Mouse (Mus musculus): ENCODE results near the gene Mansc1. TPM values are rescaled to one million over a fixed set of nuclear protein-coding genes. Genes with fewer than 3 reads are reported as not detected.
"Not testable (repeated sequence)": the region's sequence is repeated elsewhere in the genome, so short reads cannot be mapped to it uniquely, and the experiment has no call there.

The Mansc1 gene
- polyA plus RNA-seq (2015; fragmentation: Nextera tagmentation; extraction: Ambion mirVana) = 6.9 and 7.0 TPM in 2 replicates

DNA sequence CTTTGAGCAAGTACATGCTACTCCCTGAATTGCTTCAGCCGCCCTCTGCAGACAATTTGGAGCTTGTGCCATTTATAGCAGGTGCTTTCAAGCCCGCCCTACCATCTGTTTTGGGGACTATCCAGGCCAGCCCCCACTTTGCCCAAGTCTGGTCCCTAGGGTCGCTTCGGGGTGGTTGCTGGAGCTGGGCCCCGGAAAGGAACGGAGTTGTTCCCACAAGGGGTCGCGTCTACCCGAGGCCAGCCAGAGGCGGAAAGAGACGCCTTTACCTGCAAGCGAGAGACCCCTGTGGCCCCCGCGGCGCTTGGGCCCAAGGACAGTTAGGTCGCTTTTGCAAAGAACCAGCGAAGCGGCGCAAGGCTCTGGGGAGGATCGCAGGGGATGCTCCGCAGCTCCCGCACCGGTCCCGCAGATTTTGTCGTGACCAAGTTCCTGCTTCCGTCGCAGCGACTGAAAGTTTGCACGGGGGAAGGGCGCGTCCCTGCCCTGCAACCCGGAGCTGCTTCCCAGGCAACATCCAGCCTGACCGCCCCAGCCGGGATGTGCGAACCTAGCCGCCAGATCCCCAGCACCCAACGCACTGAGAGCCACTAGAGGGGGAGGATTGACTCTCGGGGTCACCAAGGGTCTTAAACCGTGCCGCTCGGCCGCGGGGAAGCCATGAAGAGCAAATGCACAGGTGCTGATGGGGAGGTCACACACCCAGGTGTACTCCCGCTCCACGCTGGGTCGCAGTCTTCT, at the start of gene Mansc1:
Mansc1 (minus strand) TSS at position 542 of the 741 bp plus-strand sequence.
- H3K27ac ChIP-seq = peak within 1 kb of the TSS; percentile 32; the same call in 1 of the 2 replicates
- WGBS = 1% methylated on average over 46 of the region's 46 CpGs

DNA sequence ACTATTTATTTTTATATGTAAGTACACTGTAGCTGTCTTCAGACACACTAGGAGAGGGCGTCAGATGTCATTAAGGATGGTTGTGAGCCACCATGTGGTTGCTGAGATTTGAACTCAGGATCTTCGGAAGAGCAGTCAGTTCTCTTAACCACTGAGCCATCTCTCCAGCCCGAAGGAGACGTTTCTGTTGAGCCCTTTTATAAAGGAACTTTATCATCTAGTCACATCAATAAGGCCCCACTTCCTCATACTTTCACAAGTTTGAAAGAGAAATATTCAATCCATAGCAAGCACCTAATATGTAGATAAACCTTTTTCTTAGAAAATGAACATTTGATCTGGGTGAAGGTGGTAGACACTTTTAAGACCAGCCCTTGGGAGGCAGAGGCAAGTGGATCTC, 47.0 kb upstream of the Mansc1 start:
- ATAC-seq (replicated peaks; ENCODE audit: low FRiP score); H3K9ac ChIP-seq; H3K27me3 ChIP-seq; H3K9me3 ChIP-seq (replicated peaks); H3K4me1 ChIP-seq; H3K36me3 ChIP-seq; H3K4me2 ChIP-seq; H3K4me3 ChIP-seq (replicated peaks); H3K27ac ChIP-seq: not testable (repeated sequence)
- WGBS = 84% methylated on average over 4 of the region's 4 CpGs

More for the DNA sequence above, at the start of gene Mansc1:
- peaks cover 11% of the 10 kb centered on the region for H3K4me1 ChIP-seq
- H3K27me3 ChIP-seq = 0 out of 2 replicates have a peak, but pooled peaks cover 3% of the 10 kb centered on the region
- peak within 1 kb of the TSS; percentile 89 for H3K4me2 ChIP-seq
- peak within 1 kb of the TSS; percentile 56 for H3K4me3 ChIP-seq (replicated peaks)
- H3K9ac ChIP-seq = peak within 1 kb of the TSS; percentile 53
- ATAC-seq (replicated peaks; ENCODE audit: low FRiP score) = peak; percentile 69
- H3K36me3 ChIP-seq = no peaks in the 10 kb centered on the region
- no peaks in the 10 kb centered on the region for H3K9me3 ChIP-seq (replicated peaks)

DNA sequence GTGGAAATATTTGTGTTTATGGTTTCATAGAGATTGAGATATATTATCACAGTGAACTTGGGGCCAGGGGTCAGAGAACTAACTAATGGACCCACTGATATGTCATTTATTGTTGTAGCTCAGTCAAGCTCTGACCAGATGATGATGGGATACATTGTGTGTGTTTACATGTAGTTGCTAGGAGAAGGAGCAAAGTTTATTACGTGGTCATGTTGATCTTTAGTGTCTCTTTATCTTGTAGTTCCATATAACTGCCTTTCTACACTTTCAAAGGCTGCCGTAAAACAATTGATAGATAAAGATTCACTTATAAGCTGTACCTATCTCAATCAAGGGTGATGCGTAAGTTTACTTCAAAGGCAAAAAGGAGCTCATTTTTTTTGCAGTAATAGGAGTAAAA, 45.7 kb upstream of the Mansc1 start:
- Histone ChIP-seq H3K4me1 (no peaks in the 10 kb centered on the region), H3K27me3 (no peaks in the 10 kb centered on the region), H3K36me3 (no peaks in the 10 kb centered on the region), H3K27ac (no peak overlapping the region), H3K9me3 (replicated peaks) (no peaks in the 10 kb centered on the region), H3K4me3 (replicated peaks) (no peak overlapping the region), H3K9ac (no peak overlapping the region), H3K4me2 (no peak overlapping the region)
- 65% methylated on average over 3 of the region's 3 CpGs for WGBS
- no peak for ATAC-seq (replicated peaks; ENCODE audit: low FRiP score)

DNA sequence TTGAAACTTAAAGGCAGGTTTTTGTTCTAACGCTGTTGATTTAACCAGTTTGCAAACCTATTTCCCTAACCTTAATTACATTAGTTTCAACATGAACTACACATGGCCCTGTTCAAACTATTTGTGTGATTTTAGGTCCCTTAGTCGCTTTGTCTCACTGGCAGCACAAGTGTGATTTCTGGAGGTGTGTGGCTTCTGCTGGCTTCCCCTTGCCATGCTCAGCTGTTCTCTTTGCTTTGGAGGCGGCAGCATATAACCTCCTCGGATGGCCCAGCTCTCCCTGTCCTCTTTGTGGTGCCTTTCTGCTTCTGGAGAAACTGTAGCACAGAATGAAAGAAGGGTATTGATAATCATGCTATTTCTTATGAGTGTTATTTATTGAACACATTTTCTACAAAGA, 45.2 kb upstream of the Mansc1 start:
- no peaks in the 10 kb centered on the region for H3K36me3 ChIP-seq
- H3K4me2 ChIP-seq = no peak overlapping the region
- no peak for ATAC-seq (replicated peaks; ENCODE audit: low FRiP score)
- H3K4me3 ChIP-seq (replicated peaks) = no peak overlapping the region
- no peak overlapping the region for H3K27ac ChIP-seq
- WGBS = 84% methylated on average over 4 of the region's 4 CpGs
- no peaks in the 10 kb centered on the region for H3K9me3 ChIP-seq (replicated peaks)
- H3K9ac ChIP-seq = no peak overlapping the region
- no peaks in the 10 kb centered on the region for H3K27me3 ChIP-seq
- H3K4me1 ChIP-seq = no peaks in the 10 kb centered on the region

DNA sequence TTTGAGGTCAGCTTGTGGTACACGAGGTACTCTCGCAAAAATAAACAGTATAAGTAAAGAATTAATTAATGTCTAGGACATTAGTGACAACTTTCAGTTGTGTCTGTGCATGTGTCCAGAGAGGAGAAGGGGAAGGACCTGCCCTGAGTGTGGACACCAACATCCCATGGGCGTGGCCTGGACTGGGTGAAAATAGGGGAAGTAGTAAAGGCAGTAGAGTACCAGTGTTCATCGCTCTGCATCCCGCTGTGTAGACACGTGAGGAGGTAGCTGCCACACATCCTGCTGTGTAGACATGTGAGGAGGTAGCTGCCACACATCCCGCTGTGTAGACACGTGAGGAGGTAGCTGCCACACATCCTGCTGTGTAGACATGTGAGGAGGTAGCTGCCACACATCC, 41.4 kb upstream of the Mansc1 start:
- not testable (repeated sequence) for H3K27ac ChIP-seq; H3K9ac ChIP-seq; H3K4me3 ChIP-seq (replicated peaks); H3K36me3 ChIP-seq; H3K4me2 ChIP-seq; H3K9me3 ChIP-seq (replicated peaks); H3K27me3 ChIP-seq; ATAC-seq (replicated peaks; ENCODE audit: low FRiP score)
- H3K4me1 ChIP-seq = peaks cover 18% of the 10 kb centered on the region
- WGBS = 85% methylated on average over 8 of the region's 8 CpGs

DNA sequence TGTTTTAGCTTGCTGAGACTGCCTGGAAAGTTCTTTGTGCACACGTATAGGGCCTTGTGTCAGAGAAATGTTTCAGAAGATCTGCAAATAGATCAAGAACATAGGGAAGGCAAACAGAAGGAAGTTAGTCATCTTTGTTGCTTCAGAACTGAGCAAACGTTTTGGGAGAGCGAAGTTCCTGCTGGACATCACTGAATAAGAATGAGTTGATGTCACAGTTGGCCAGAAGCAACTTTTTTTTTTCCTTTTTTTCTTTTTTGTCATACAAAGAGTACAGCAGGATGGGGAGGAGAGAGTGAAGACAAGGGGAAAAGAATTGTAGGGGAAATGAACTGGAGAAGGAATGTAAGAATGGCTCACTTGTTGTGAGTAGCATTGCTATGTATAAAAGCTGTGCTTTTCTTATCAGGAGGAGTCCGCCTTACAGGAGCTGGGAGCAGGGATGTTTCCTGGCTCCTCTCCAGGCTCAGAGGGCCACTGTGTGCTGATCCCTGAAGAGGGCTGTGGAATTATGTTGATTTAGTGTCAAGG, 38.7 kb upstream of the Mansc1 start:
- H3K36me3 ChIP-seq = no peaks in the 10 kb centered on the region
- H3K4me2 ChIP-seq = no peak overlapping the region
- H3K4me1 ChIP-seq = peaks cover 32% of the 10 kb centered on the region
- peak overlapping the region; percentile 28; the same call in 1 of the 2 replicates for H3K27ac ChIP-seq
- no peaks in the 10 kb centered on the region for H3K9me3 ChIP-seq (replicated peaks)
- 50% methylated on average over 4 of the region's 4 CpGs for WGBS
- no peak for ATAC-seq (replicated peaks; ENCODE audit: low FRiP score)
- H3K27me3 ChIP-seq = no peaks in the 10 kb centered on the region
- H3K4me3 ChIP-seq (replicated peaks) = no peak overlapping the region
- no peak overlapping the region for H3K9ac ChIP-seq

DNA sequence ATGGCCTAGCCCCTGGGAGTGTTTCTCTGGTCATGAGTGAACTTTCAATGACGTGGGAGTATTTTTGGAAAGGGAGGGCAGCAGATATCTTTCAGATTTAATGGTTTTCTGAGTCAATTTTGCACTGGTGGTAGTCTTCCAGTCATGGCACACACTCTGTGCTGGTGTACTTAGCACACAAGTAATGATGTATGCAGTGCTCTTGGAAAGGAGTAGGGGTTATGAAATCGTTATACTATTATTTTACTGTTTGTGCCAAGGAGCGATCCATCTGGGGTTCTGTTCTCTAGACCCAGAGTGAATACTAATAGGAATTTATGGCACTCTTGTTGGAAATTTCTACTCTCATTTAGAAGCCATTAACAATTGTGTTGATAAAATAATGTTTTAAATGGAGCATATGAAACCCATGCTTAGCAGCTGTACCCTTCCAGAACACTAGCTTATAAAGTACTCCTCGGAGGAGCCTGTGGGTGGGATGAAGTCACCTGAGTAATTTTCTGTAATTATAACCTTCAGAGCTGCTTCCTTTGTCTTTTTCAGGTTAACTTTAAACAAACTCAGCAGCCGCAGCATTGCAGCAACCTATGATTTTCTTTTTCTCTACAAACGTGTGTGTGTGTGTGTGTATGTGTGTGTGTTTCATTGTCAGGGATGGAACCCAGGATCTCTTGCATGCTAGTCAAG, 37.0 kb upstream of the Mansc1 start:
- 73% methylated on average over 6 of the region's 6 CpGs for WGBS
- H3K4me3 ChIP-seq (replicated peaks) = no peak overlapping the region
- H3K27ac ChIP-seq = no peak overlapping the region

DNA sequence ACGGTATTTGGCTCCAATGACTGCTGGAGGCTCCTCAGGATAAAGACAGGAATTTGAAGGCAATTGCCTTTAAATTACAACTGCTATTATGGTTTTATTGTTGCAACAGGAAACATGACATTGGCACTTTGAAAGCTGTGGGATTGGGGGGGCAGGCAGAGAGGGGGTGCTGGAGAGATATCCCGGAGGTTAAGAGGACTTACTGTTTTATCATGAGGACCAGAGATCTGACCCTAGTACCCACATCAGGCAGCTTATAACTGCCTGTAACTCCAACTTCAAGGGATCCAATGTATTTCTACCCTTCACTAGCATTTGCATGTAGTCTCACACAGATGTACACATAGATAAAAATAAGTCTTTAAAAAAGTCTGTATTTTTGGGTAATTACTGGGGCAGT, 36.2 kb upstream of the Mansc1 start:
- no peak overlapping the region for H3K4me3 ChIP-seq (replicated peaks)
- no peaks in the 10 kb centered on the region for H3K27me3 ChIP-seq
- no peak overlapping the region for H3K9ac ChIP-seq
- 67% methylated on average over 2 of the region's 2 CpGs for WGBS
- H3K27ac ChIP-seq = no peak overlapping the region
- H3K4me1 ChIP-seq = peaks cover 37% of the 10 kb centered on the region
- no peak for ATAC-seq (replicated peaks; ENCODE audit: low FRiP score)
- H3K9me3 ChIP-seq (replicated peaks) = no peaks in the 10 kb centered on the region
- no peak overlapping the region for H3K4me2 ChIP-seq
- no peaks in the 10 kb centered on the region for H3K36me3 ChIP-seq

More for the DNA sequence above, 37.0 kb upstream of the Mansc1 start:
- Histone ChIP-seq H3K9ac (no peak overlapping the region), H3K27me3 (no peaks in the 10 kb centered on the region), H3K36me3 (no peaks in the 10 kb centered on the region), H3K9me3 (replicated peaks) (no peaks in the 10 kb centered on the region), H3K4me2 (no peak overlapping the region), H3K4me1 (peaks cover 37% of the 10 kb centered on the region)
- no peak for ATAC-seq (replicated peaks; ENCODE audit: low FRiP score)

DNA sequence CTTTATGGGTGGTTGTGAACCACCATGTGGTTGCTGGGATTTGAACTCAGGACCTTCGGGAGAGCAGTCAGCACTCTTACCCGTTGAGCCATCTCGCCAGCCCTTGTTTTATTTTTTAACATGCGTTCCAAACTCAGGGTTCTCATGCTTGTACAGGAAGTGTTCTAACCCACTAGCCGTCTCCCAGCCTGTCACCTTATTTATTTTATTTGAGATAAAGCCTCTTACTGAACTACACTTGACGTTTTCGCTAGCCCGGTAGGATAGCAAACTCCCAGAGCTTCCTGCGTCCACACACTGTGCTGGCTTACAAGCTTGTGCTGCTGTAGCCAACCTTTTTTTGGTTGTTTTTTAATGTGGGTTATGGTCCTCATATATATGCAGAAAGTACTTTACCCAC, 33.5 kb upstream of the Mansc1 start:
- WGBS = 77% methylated on average over 9 of the region's 9 CpGs
- ATAC-seq (replicated peaks; ENCODE audit: low FRiP score) = no peak
- H3K36me3 ChIP-seq = no peaks in the 10 kb centered on the region
- no peak overlapping the region for H3K9ac ChIP-seq
- peaks cover 28% of the 10 kb centered on the region for H3K4me1 ChIP-seq
- H3K27me3 ChIP-seq = no peaks in the 10 kb centered on the region
- H3K4me3 ChIP-seq (replicated peaks) = no peak overlapping the region
- no peak overlapping the region for H3K27ac ChIP-seq
- H3K9me3 ChIP-seq (replicated peaks) = no peaks in the 10 kb centered on the region
- H3K4me2 ChIP-seq = no peak overlapping the region

DNA sequence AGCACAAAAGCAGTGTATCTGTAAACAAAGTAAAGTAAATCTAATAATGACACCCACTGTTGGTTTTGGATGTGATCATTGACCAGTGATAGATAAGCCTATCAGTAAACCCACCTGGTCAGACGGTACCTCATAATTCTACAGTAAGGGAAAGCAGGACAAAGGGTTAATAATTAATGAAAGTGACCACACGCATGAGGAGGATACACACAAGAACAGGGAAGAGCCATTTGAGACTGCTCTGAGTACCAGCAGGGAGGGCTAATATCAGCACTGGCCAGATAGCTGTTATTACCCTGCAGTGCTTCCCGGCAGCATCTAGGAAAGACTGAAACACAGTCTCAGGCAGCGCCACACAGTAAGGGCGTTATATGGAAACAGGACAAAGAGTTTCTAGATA, 32.3 kb upstream of the Mansc1 start:
- H3K4me2 ChIP-seq = no peak overlapping the region
- ATAC-seq (replicated peaks; ENCODE audit: low FRiP score) = no peak
- no peaks in the 10 kb centered on the region for H3K27me3 ChIP-seq
- no peak overlapping the region for H3K4me3 ChIP-seq (replicated peaks)
- no peaks in the 10 kb centered on the region for H3K9me3 ChIP-seq (replicated peaks)
- H3K9ac ChIP-seq = no peak overlapping the region
- H3K4me1 ChIP-seq = peaks cover 24% of the 10 kb centered on the region
- H3K36me3 ChIP-seq = no peaks in the 10 kb centered on the region
- 59% methylated on average over 5 of the region's 5 CpGs for WGBS
- H3K27ac ChIP-seq = no peak overlapping the region

DNA sequence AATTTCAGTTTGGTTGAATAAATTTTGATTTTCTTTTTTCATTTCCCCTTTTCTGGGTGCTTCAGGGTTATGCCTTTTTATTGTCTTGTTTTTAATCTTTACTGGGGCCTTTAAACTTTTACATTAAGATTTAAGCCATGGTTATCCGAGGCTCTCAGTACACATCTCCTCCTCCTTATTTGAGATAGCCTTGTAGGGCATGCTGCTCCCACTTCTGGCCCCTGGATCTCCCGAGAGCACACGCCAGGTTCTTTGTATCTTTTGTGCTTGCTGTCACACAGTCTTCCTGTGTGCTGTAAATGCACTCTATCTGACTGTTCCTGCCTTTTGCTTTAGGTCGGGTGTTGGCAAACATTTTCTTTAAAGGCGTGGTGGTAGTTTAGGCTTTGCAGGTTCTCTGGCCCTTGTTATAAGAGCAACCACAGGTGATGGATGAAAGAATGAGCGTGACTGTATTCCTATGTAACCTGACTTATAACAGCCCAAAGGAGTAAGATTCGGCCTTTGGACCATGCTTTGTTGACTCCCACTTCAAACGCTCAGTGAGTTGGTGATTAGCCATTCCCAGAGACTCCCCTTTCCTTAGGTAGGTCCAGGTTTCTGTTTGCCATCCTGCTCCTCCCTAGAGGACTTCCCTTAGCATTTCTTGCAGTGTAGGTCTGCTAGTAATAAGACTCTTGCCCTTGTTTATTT, 28.6 kb upstream of the Mansc1 start:
- no peak overlapping the region for H3K4me3 ChIP-seq (replicated peaks)
- no peak overlapping the region for H3K4me2 ChIP-seq
- ATAC-seq (replicated peaks; ENCODE audit: low FRiP score) = no peak
- 76% methylated on average over 8 of the region's 8 CpGs for WGBS
- H3K27me3 ChIP-seq = no peaks in the 10 kb centered on the region
- no peak overlapping the region for H3K27ac ChIP-seq
- no peak overlapping the region for H3K9ac ChIP-seq
- peaks cover 5% of the 10 kb centered on the region for H3K4me1 ChIP-seq
- no peaks in the 10 kb centered on the region for H3K9me3 ChIP-seq (replicated peaks)
- H3K36me3 ChIP-seq = no peaks in the 10 kb centered on the region
